Mouse (Mus musculus) heart, adult 2 months (tissue): ENCODE measurements at regions not wholly inside any gene's neighbourhood (a gene's known extent, or its start where the extent isn't known, plus 50 kb on each side); places are given as distances from the start of the nearest gene placed in this dataset.

Experiments used
- DNase-seq, 2 experiments: peaks; one replicate each; pipeline ENCODE4 v3.0.0; 2021
- H3K27ac ChIP-seq: fragments of 200-600 bp; 2 replicates; pipeline ENCODE4 v1.8.1; 2022
- H3K27me3 ChIP-seq: fragments of 200-500 bp; 2 replicates; pipeline ENCODE4 v1.6.1; 2012; ENCODE audit warnings: mild to moderate bottlenecking, low read length, inconsistent platforms, mixed read lengths; ENCODE audit not compliant: control insufficient read depth, insufficient read depth
- H3K36me3 ChIP-seq: fragments of 200-500 bp; 2 replicates; pipeline ENCODE4 v1.6.1; 2012; ENCODE audit warnings: low read length, inconsistent platforms; ENCODE audit not compliant: control insufficient read depth, insufficient read depth
- H3K4me1 ChIP-seq: fragments of 200-500 bp; 2 replicates; pipeline ENCODE4 v1.6.1; 2011; ENCODE audit warnings: low read length; ENCODE audit not compliant: control insufficient read depth, insufficient read depth
- H3K4me3 ChIP-seq: fragments of 200-600 bp; 2 replicates; pipeline ENCODE4 v1.8.1; 2022
- H3K79me2 ChIP-seq: fragments of 200-500 bp; replicated peaks from 2 replicates; pipeline ENCODE4 v1.6.1; 2012; ENCODE audit warnings: mild to moderate bottlenecking, inconsistent platforms, low read length, moderate library complexity, mixed read lengths; ENCODE audit not compliant: control insufficient read depth, insufficient read depth
- H3K9ac ChIP-seq: fragments of 200-500 bp; 2 replicates; pipeline ENCODE4 v1.6.1; 2012; ENCODE audit warnings: low read depth, mild to moderate bottlenecking, control low read depth, inconsistent platforms, low read length, mixed read lengths
- CTCF ChIP-seq: fragments of 200-600 bp; IDR thresholded peaks from 2 replicates; pipeline ENCODE4 v1.8.1; 2022; ENCODE audit warnings: antibody characterized with exemption, mild to moderate bottlenecking, moderate library complexity
- EP300 ChIP-seq: fragments of 200-500 bp; IDR thresholded peaks from 2 replicates; pipeline ENCODE4 v1.6.1; 2011; ENCODE audit warnings: low read depth, low read length, control low read depth; ENCODE audit not compliant: insufficient read depth
- POLR2A ChIP-seq: fragments of 200-500 bp; IDR thresholded peaks from 2 replicates; pipeline ENCODE4 v1.6.1; 2011; ENCODE audit warnings: mild to moderate bottlenecking, low read depth, low read length, control low read depth; ENCODE audit not compliant: insufficient read depth
- WGBS: fragments of 180-500 bp; shearing (Covaris S2); methylation state at CpG from one replicate; pipeline ENCODE4 v1.1.7; 2018; 5-methylcytosine and 5-hydroxymethylcytosine counted together
- intact Hi-C: fragments of 180-260 bp; cut with DNase I; formaldehyde crosslinking; loops from one replicate; pipeline ENCODE4 v1.15.1; 2025

DNA sequence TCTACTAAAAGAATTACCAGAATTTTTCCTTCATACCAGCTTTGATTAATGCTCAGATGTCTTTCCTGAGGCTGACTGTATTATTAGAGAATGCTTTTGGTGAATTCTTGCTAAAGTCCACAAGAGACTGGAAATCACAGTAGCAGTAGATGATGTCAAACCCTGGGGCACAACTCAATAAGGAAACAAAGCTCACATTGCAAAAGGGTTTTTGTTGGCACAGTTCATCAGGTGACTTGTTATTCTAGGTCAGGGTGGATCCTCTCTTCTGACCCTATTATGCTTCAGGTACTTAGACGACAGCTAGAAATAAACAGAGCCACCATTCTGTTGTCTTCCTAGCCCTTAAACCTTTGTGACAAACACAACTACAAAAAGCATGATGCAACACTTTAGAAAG lies 128.2 kb upstream of the Ahr start:
- no peak for DNase-seq
- H3K27ac ChIP-seq = no peak overlapping the region
- H3K79me2 ChIP-seq = no peaks in the 10 kb centered on the region
- intact Hi-C loops = no loop called here
- H3K27me3 ChIP-seq = no peaks in the 10 kb centered on the region
- H3K36me3 ChIP-seq = no peaks in the 10 kb centered on the region
- no peaks in the 10 kb centered on the region for H3K4me1 ChIP-seq
- H3K4me3 ChIP-seq = no peak overlapping the region
- 83% methylated on average over 1 of the region's 1 CpGs for WGBS
- no peak overlapping the region for H3K9ac ChIP-seq
- no peak for TF ChIP-seq POLR2A
- TF ChIP-seq CTCF = no peak
- TF ChIP-seq EP300 = no peak

DNA sequence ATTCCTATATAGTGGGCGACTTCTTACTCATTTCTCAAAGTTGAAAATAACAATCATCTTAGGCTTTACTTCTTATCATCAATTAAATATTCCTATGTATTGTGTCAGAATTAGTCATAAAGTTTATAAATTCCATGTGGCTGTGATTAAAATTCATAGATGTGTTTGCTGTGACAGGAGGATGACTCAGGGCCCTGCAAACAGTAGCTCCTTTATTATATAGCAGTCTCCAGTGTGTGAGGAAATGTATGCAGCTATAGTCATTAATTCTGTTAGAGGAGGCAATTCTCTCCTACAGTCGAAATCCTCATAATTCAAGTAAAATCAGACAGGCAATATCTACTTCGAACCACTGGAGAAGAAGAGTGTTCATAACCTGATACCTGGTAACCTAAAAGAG lies 121.7 kb upstream of the Ahr start:
- no peaks in the 10 kb centered on the region for H3K27me3 ChIP-seq
- intact Hi-C loops = no loop called here
- no peaks in the 10 kb centered on the region for H3K4me1 ChIP-seq
- H3K4me3 ChIP-seq = no peak overlapping the region
- H3K9ac ChIP-seq = no peak overlapping the region
- no peaks in the 10 kb centered on the region for H3K36me3 ChIP-seq
- TF ChIP-seq EP300 = no peak
- TF ChIP-seq CTCF = no peak
- TF ChIP-seq POLR2A = no peak
- H3K79me2 ChIP-seq = no peaks in the 10 kb centered on the region
- H3K27ac ChIP-seq = no peak overlapping the region
- no peak for DNase-seq
- WGBS = 74% methylated on average over 3 of the region's 3 CpGs

DNA sequence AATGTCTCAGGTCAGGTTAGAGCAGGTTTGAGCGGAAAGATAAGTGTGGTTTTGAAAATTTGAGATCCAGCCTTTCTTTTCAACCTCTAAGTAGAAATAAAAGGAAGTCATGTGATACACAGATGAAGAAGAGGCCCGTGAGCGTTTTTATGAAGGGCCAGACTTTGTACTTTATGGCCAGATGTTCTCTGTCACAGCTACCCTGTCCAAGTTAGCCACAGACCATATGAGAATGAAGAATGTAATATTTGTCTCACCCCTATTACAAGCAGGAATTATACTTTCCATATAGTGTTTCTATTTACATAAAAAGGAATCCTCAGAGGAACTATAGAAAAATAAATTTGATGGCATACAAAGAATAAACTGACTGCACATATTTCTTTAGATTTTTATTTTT lies 114.9 kb upstream of the Ahr start:
- no peak for TF ChIP-seq CTCF
- no peak for TF ChIP-seq POLR2A
- no peak for TF ChIP-seq EP300
- Histone ChIP-seq H3K4me3 (no peak overlapping the region), H3K9ac (no peak overlapping the region), H3K79me2 (no peaks in the 10 kb centered on the region), H3K36me3 (no peaks in the 10 kb centered on the region), H3K27me3 (no peaks in the 10 kb centered on the region), H3K4me1 (no peaks in the 10 kb centered on the region), H3K27ac (no peak overlapping the region)
- DNase-seq = no peak
- WGBS = 67% methylated on average over 3 of the region's 3 CpGs
- intact Hi-C loops = no loop called here

DNA sequence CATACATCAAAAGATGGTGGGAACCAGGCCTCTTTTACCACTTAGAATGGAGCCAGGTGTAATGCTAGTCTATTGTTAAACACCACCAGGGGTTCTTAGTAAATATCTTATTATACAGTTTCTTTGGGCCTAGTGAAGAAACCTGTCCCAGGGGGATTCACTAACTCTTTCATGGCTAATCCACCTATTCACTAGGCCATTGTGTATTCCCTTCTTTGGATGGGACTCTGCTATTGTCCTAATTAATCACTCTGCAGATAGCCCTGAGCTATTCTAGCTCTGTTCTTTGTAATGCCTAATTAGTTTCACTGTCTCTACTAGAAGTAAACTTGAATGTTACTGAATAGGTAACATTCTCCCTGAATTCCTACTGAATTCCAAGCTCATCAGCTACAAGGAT lies 107.6 kb upstream of the Ahr start:
- H3K27me3 ChIP-seq = no peaks in the 10 kb centered on the region
- no peaks in the 10 kb centered on the region for H3K4me1 ChIP-seq
- DNase-seq = no peak
- intact Hi-C loops = no loop called here
- H3K9ac ChIP-seq = no peak overlapping the region
- no peaks in the 10 kb centered on the region for H3K36me3 ChIP-seq
- no peaks in the 10 kb centered on the region for H3K79me2 ChIP-seq
- TF ChIP-seq EP300 (no peak), POLR2A (no peak), CTCF (no peak)
- H3K4me3 ChIP-seq = no peak overlapping the region
- H3K27ac ChIP-seq = no peak overlapping the region

DNA sequence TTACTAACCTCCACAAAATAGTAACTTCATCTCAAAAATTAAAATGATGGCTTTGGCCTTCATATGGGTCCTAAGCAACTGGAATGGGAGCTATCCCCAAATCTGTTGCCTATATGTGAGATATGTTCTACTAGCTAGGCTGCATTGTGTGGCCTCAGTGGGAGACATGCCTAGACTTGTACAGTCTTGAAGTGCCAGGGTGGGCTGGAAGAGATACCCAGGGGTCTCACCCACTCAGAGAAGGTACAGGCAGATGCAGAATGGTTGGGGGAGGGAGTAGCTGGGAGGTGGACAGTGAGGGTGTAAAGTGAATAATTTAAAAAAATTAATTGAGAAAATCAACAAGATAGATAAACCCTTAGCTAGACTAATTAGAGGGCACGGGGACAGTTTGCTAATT lies 106.9 kb upstream of the Ahr start:
- Histone ChIP-seq H3K9ac (no peak overlapping the region), H3K36me3 (no peaks in the 10 kb centered on the region), H3K4me3 (no peak overlapping the region), H3K4me1 (no peaks in the 10 kb centered on the region), H3K27me3 (no peaks in the 10 kb centered on the region), H3K27ac (no peak overlapping the region), H3K79me2 (no peaks in the 10 kb centered on the region)
- 63% methylated on average over 1 of the region's 1 CpGs for WGBS
- TF ChIP-seq POLR2A (no peak), CTCF (no peak), EP300 (no peak)
- DNase-seq = no peak
- intact Hi-C loops = no loop called here

DNA sequence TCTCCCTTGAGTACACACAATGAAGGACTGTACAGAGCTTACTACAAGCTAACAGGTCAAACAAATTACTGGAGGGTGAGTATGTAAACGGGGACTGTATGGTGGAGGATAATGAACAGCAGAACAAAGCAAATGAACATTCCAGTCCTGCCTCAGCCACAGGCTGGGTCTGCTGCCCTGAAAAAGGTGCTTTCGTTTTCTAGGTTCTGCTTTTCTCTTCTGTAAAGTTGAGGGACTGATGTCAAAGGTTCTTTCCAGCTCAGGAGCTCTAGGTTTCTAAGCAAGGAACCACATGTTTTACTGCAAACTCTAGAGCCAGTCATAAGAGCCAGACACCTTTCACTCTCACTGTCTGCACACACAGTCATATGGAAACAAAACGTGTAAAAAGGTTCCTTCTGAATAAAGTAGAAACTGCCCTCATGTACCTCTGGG lies 106.1 kb upstream of the Ahr start:
- Histone ChIP-seq H3K27me3 (no peaks in the 10 kb centered on the region), H3K4me3 (no peak overlapping the region), H3K27ac (no peak overlapping the region), H3K36me3 (no peaks in the 10 kb centered on the region), H3K79me2 (no peaks in the 10 kb centered on the region), H3K9ac (no peak overlapping the region), H3K4me1 (no peaks in the 10 kb centered on the region)
- no peak for TF ChIP-seq CTCF
- DNase-seq = no peak
- WGBS = 71% methylated on average over 3 of the region's 3 CpGs
- intact Hi-C loops = no loop called here

DNA sequence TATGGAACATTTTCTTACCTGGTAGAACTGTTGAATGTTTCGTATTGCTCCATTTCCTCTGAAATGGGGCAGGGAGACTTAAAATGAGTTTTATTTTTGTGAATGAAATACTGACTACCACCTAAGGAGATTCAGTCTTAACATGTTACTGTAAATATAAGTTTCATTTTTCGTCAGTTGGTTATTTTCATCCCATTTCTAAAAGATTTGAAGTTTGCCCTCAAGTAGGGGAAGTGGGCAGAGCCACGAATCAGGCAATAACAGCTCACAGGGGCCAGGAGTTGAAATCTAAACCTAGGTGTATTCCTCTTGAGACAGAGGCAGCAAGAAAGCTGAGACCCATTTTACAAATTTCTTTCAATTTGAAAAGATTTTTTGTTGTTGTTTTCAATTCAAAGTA lies 88.6 kb upstream of the Ahr start:
- H3K27ac ChIP-seq = no peak overlapping the region
- no peak overlapping the region for H3K9ac ChIP-seq
- no peaks in the 10 kb centered on the region for H3K4me1 ChIP-seq
- no peak for TF ChIP-seq EP300
- no peak for TF ChIP-seq POLR2A
- no peak for TF ChIP-seq CTCF
- DNase-seq = no peak
- H3K27me3 ChIP-seq = no peaks in the 10 kb centered on the region
- WGBS = 68% methylated on average over 3 of the region's 3 CpGs
- no peaks in the 10 kb centered on the region for H3K79me2 ChIP-seq
- intact Hi-C loops = no loop called here
- H3K4me3 ChIP-seq = no peak overlapping the region
- H3K36me3 ChIP-seq = no peaks in the 10 kb centered on the region
